Mouse (Mus musculus): ENCODE measurements around the gene Gm20696.

GRCm38 (mm10) chr6:99670481-99671119, 4.0 kb upstream of the Gm20696 start:
- no peak for TF ChIP-seq GATA1 (IDR thresholded peaks at IDR 0.05; ENCODE audit: borderline replicate concordance, low read length)
- no peak for TF ChIP-seq FLI1 (IDR thresholded peaks at IDR 0.05; ENCODE audit: low read length)
